Comparison of ENCODE assay signal across 22 mouse cellular contexts in genomic region chr7:74375174-74375957, GRCm38 (mm10).
DNase-seq lines count a peak whose midpoint lies in the region; ATAC-seq and TF ChIP-seq lines count a peak whose summit lies in the region.
"Had no signal": no experiment of that assay in that cellular context is flagged by ENCODE, and none has a peak within 500 bp of the region (broad histone marks: within the 10 kb centered on the region; RNA-seq: fewer than 3 reads in every experiment).

No protein-coding gene starts in this region.

- TF ChIP-seq CTCF in thymus, adult 2 months (IDR thresholded peaks at IDR 0.05; ENCODE audit: borderline replicate concordance, control insufficient read depth, extremely low read depth, insufficient read depth, low read length, poor library complexity) = no peak

- H3K4me2 ChIP-seq in kidney, embryonic 14.5 days (replicated peaks; ENCODE audit: low read depth, low read length) = no peak overlapping the region
- peak overlapping the region; percentile 87 for H3K4me2 ChIP-seq in myocyte (ENCODE audit: low read depth)
- H3K4me2 ChIP-seq: embryonic facial prominence, embryonic 12.5 days; forebrain, embryonic 15.5 days; heart, embryonic 13.5 days had no signal

- no peak overlapping the region for H3K4me3 ChIP-seq in kidney, embryonic 14.5 days (ENCODE audit: low read length)
- no peak overlapping the region for H3K4me3 ChIP-seq in myocyte
- H3K4me3 ChIP-seq in thymus, adult 2 months (ENCODE audit: control insufficient read depth, insufficient read depth, low read length) = no peak overlapping the region
- H3K4me3 ChIP-seq: embryonic facial prominence, embryonic 12.5 days; forebrain, embryonic 15.5 days; heart, embryonic 13.5 days; hindbrain, embryonic 10.5 days; limb, embryonic 10.5 days; midbrain, embryonic 10.5 days had no signal

- H3K9ac ChIP-seq in kidney, embryonic 14.5 days (ENCODE audit: low read depth, low read length) = no peak overlapping the region
- H3K9ac ChIP-seq: embryonic facial prominence, embryonic 12.5 days; forebrain, embryonic 15.5 days; heart, embryonic 13.5 days; liver, postnatal 0 days had no signal

- H3K79me2 ChIP-seq in myocyte (ENCODE audit: control insufficient read depth, insufficient read depth) = no peaks in the 10 kb centered on the region

- H3K27me3 ChIP-seq in kidney, embryonic 14.5 days (ENCODE audit: control insufficient read depth, insufficient read depth, low read length) = no peaks in the 10 kb centered on the region
- H3K27me3 ChIP-seq in myocyte (ENCODE audit: control insufficient read depth, insufficient read depth, insufficient read length) = no peaks in the 10 kb centered on the region
- no peaks in the 10 kb centered on the region for H3K27me3 ChIP-seq in thymus, adult 2 months (ENCODE audit: control insufficient read depth, insufficient read depth, low read length)
- H3K27me3 ChIP-seq: embryonic facial prominence, embryonic 12.5 days; forebrain, embryonic 15.5 days had no signal

- H3ac ChIP-seq in myocyte (ENCODE audit: control insufficient read depth, insufficient read length) = no peak overlapping the region

- H3K36me3 ChIP-seq in kidney, embryonic 14.5 days (ENCODE audit: control insufficient read depth, insufficient read depth, low read length) = no peaks in the 10 kb centered on the region
- no peaks in the 10 kb centered on the region for H3K36me3 ChIP-seq in myocyte (ENCODE audit: control insufficient read depth, insufficient read depth)
- H3K36me3 ChIP-seq in thymus, adult 2 months (ENCODE audit: control insufficient read depth, insufficient read depth, low read length) = no peaks in the 10 kb centered on the region
- H3K36me3 ChIP-seq: embryonic facial prominence, embryonic 12.5 days; forebrain, embryonic 15.5 days; heart, embryonic 13.5 days; hindbrain, embryonic 10.5 days; limb, embryonic 10.5 days; midbrain, embryonic 10.5 days had no signal

- DNase-seq in heart, adult 11 months = peak; percentile 97
- DNase-seq in heart, postnatal 4 days = no peak
- peak; percentile 68 for DNase-seq in kidney, adult 18-20 months
- peak; percentile 93 for DNase-seq in kidney, adult 9 months
- DNase-seq in thymus, adult 2 months = no peak
- DNase-seq: adrenal gland, postnatal 25 days; cerebellum, adult 11 months; cerebellum, postnatal 10 days; liver, postnatal 0 days; lung, postnatal 4 days; right cerebral cortex, postnatal 4 days; thymus, postnatal 4 days had no signal

- no peaks in the 10 kb centered on the region for H3K9me3 ChIP-seq in kidney, embryonic 14.5 days (ENCODE audit: control insufficient read depth, low read length)
- H3K9me3 ChIP-seq: embryonic facial prominence, embryonic 12.5 days; forebrain, embryonic 15.5 days; heart, embryonic 13.5 days; hindbrain, embryonic 10.5 days; limb, embryonic 10.5 days; midbrain, embryonic 10.5 days had no signal

- no peak for TF ChIP-seq POLR2A in myocyte (IDR thresholded peaks at IDR 0.05; ENCODE audit: insufficient read length, low read depth)
- TF ChIP-seq POLR2A in thymus, adult 2 months (IDR thresholded peaks at IDR 0.05; ENCODE audit: control insufficient read depth, extremely low read depth, insufficient read depth, low read length, poor library complexity) = no peak

- no peak for ATAC-seq in kidney, embryonic 14.5 days (ENCODE audit: low FRiP score, low TSS enrichment)
- ATAC-seq: forebrain, embryonic 15.5 days; hindbrain, postnatal 0 days; intestine, postnatal 0 days; liver, postnatal 0 days had no signal

- 73% methylated on average over 12 of the region's 14 CpGs for WGBS in kidney, embryonic 14.5 days
- WGBS in thymus, adult 2 months = 89% methylated on average over 14 of the region's 14 CpGs

- H3K4me1 ChIP-seq in kidney, embryonic 14.5 days (ENCODE audit: control insufficient read depth, insufficient read depth, low read length) = peaks cover 37% of the 10 kb centered on the region
- H3K4me1 ChIP-seq in thymus, adult 2 months (replicated peaks; ENCODE audit: control insufficient read depth, insufficient read depth, low read length) = 0 out of 2 replicates have a peak, but pooled peaks cover 2% of the 10 kb centered on the region
- H3K4me1 ChIP-seq: forebrain, embryonic 15.5 days had no signal

- H3K27ac ChIP-seq in kidney, embryonic 14.5 days (ENCODE audit: low read depth, low read length) = no peak overlapping the region
- no peak overlapping the region for H3K27ac ChIP-seq in thymus, adult 2 months (ENCODE audit: control insufficient read depth, insufficient read depth, low read length)
- H3K27ac ChIP-seq: embryonic facial prominence, embryonic 12.5 days; forebrain, embryonic 15.5 days; heart, embryonic 13.5 days; hindbrain, embryonic 10.5 days; hindbrain, postnatal 0 days; limb, embryonic 10.5 days; midbrain, embryonic 10.5 days had no signal

TF ChIP-seq in myocyte, 11 proteins besides CTCF, POLR2A, EP300 and RAD21:
- TF ChIP-seq USF1 (IDR thresholded peaks at IDR 0.05; ENCODE audit: low read depth) (no peak), TCF3 (IDR thresholded peaks at IDR 0.05; ENCODE audit: insufficient read length, low read depth) (no peak), REST (IDR thresholded peaks at IDR 0.05; ENCODE audit: insufficient read depth, insufficient read length) (no peak), MYOG (IDR thresholded peaks at IDR 0.05; ENCODE audit: control insufficient read depth in 1 of 3, insufficient read depth in 1 of 3, insufficient read length in 2 of 3, low read depth in 2 of 3) (no peak), SRF (IDR thresholded peaks at IDR 0.05; ENCODE audit: control insufficient read depth, insufficient read length, low read depth) (no peak), TCF12 (IDR thresholded peaks at IDR 0.05; ENCODE audit: insufficient read depth, poor library complexity, severe bottlenecking) (no peak), MYOD1 (IDR thresholded peaks at IDR 0.05; ENCODE audit: control insufficient read depth in 1 of 3, insufficient read length in 2 of 3, low read depth in 2 of 3) (no peak), E2F4 (IDR thresholded peaks at IDR 0.05; ENCODE audit: insufficient read depth) (no peak), POLR2AphosphoS2 (IDR thresholded peaks at IDR 0.05; ENCODE audit: insufficient read length, low read depth) (no peak), CEBPB (IDR thresholded peaks at IDR 0.05; ENCODE audit: insufficient read depth, poor library complexity, severe bottlenecking) (no peak), MAX (IDR thresholded peaks at IDR 0.05; ENCODE audit: low read depth) (no peak)

Comparison
In these comparisons a context has a peak if more than half of its experiments do, and no peak if none do; other contexts are left out.
1. DNase-seq: peak in heart, adult 11 months (single experiment), kidney, adult 18-20 months (single experiment) and kidney, adult 9 months (single experiment); none in heart, postnatal 4 days (single experiment) and thymus, adult 2 months (single experiment).